Mouse (Mus musculus) adrenal gland, adult 8-10 months (tissue): ENCODE measurements around the gene Gimap9. TPM values are rescaled to one million over a fixed set of nuclear protein-coding genes. Genes with fewer than 3 reads are reported as not detected.

Experiments
- DNase-seq: peaks from one replicate; pipeline ENCODE4 v3.0.0; 2022
- total RNA-seq, 4 experiments: library from RNA; stranded (reverse); gene quantifications; 2 replicates each; pipeline ENCODE4 v1.2.4; 2022

Gimap9 gene
- total RNA-seq, 4 experiments from 2014 or later, result 6.9 to 8.3 (median 7.0) TPM

GRCm38 (mm10) chr6:48696830-48697554, 21.1 kb downstream of the Gimap9 start:
- no peak for DNase-seq

DNA sequence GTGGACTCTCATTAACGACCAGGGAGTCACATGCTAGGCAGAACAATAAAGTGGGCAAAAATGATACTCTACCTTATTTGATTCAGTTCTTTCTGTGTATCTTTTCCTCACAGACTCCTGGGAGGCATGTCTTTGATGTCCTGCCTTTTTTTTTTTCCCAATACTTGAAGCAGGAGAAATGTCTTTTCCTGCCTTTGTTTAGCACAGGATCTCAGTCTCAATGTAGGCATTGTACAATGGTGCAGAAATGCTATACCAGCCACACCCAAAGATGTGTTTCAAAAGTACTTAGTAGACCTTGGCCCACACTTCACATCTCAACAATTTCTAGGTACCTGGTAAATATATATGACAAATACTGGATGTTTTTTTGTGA, 21.6 kb downstream of the Gimap9 start:
- no peak for DNase-seq

DNA sequence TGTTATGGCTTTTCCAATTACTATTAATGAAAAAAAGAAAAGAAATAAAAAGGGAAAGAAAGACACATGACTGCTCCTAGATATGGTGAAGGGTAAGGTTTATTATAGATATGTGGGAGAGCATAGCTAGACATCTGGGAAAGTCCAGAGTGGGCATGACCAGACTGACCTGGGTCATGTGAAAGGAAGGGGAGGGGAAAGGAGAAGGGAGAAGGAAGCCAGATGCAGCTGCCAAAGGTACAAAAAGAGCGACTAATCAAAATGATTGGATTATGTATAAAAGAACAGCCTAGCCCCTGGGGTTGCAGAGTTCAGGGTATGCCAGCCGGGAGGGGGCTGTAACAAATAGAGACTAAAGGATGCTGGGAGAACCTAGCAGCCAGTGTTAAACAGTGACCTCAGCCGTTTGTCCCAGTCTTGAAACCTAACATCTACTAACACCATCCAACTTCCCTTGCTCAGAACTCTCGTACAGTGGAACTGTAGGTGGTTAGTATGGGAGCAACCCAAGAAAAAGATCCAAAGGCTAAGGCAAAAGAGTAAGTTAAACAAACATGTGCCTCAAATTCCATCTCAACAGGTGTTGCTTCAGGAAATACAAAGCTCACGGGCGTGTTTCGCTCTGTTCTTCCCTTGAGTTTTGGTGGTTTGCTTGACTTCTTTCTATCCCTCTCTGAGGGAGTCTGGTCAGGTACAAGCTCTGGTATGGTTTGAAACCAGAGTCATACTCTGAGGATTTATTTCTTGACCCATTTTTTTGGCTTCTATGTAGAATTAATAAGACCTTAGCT, 22.3 kb downstream of the Gimap9 start:
- DNase-seq, result no peak

GRCm38 (mm10) chr6:48698888-48699287, 23.0 kb downstream of the Gimap9 start:
- DNase-seq, result no peak

DNA sequence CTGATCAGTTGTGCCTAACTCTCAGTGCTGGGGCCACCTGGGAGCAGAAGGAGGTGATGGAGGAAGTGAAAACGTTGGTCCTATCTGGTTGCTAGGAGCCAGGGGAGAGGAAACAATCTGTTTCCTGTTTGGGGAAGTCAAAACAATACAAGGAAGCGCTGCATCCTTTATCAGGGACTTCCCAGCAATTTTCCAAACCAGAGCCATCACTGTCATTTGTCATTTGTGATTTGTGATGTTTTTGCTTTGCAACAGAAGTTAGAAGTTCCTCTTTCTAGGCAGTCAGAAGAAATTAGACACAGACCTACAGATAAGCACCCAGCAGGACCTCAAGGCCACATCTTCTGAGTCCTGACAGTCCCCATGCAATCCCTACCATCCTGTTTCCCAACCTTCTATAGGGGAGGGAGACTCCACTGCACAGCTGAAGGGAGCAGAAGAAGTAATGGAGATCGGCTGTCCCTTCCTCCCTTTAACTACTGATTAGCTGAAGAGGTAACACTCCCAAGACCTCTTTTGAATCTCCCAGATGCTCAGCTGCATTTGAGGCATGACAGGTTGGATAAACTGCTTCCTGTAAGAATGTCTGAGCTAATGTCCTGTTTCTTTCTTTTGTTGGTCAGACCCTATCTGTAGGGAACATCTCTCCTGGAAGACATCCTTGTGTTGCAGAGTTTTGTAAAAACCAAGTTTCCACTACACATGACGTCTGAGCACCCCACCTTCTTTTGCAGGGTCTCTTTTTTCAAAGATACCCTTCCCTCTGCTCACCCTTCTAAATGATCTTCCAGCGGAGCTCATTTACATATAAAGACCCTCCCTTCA, 24.5 kb downstream of the Gimap9 start:
- DNase-seq, result no peak

GRCm38 (mm10) chr6:48702146-48702545, 26.2 kb downstream of the Gimap9 start:
- DNase-seq, result no peak

DNA sequence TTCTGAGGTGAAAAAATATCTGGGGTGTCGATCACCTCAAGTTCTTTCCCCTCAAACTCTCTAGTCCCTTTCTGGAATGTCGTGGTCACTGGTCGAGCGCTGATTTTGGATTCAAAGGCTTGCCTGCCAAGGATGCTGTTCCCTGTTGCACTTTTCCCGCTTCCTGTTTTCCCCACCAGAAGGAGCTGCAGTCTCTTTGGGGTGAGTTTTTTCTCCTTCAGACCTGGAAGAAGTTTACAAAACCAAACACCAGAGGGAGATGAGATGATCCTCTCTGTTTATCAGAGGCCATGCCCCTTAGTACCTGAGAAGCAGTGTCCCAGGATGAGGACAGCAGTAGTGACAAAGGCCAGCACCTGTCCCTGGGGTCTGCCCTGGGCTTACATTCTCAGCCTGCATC, 26.7 kb downstream of the Gimap9 start:
- no peak for DNase-seq

- no peak for DNase-seq
Observed at GRCm38 (mm10) chr6:48704146-48704545, 28.2 kb downstream of the Gimap9 start.

- no peak for DNase-seq
Observed at GRCm38 (mm10) chr6:48706130-48706529, 30.2 kb downstream of the Gimap9 start.

DNA sequence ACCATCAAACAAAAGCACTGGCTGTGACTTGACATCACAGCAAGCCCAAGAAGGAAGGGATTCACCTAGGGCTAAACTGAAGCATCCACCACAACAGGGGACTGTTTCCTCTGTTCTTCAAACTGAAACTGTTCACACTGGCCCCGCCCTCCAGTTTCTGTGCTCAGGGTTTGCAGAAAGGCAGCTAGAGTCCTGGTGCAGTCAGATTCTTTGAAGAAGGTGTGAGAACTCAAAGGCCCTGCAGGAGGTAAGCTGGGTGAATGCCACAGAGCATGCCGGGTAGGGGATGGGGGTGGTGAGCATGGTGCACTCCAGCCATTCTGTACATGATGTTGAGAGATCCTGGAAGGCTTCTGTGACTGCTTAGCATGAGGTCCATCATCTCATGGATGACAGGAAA, 42.5 kb downstream of the Gimap9 start, which contains the start of the genes Gm28053 and Gimap7:
TSS of gene Gm28053 (plus strand) at position 153 of the 400 bp plus-strand sequence.
TSS of gene Gimap7 (plus strand) at position 167 of the 400 bp plus-strand sequence.
- no peak for DNase-seq

- no peak for DNase-seq
Observed at GRCm38 (mm10) chr6:48720326-48720725, 44.4 kb downstream of the Gimap9 start.

DNA sequence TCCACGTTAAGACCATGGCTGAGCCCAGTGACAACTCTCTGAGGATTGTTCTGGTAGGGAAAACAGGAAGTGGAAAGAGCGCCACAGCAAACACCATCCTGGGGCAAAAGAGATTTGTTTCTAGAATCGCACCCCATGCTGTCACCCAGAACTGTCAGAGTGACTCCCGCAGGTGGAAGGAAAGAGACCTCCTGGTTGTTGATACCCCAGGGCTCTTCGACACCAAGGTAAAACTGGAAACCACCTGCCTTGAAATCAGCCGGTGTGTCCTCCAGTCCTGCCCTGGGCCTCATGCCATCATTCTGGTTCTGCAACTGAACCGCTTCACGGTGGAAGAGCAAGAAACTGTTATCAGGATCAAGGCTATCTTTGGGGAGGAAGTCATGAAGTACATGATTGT, 47.5 kb downstream of the Gimap9 start:
- no peak for DNase-seq

DNA sequence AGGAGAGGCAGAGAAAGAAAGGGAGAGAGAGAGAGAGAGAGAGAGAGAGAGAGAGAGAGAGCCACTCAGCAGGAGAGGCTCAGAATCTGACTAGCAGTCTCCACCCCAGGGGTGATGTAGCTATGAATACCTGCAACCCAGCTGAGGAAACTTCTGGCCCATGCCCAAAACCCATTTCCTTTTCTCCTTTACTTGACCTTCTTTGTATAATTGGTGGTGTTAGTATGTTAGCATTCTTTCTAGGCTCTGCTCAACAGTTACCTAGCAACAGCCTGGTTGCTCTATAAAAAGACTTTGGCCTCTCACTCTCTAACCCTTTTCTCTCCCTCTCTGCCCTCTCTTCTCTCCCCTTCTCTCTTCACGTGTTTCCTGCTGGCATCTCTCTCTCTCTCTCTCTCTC, 49.5 kb downstream of the Gimap9 start:
- peak; percentile 42 for DNase-seq

- DNase-seq, result no peak
Observed at GRCm38 (mm10) chr6:48727761-48728160, 51.8 kb downstream of the Gimap9 start.

Other genes with a start within 250 kb of the Gimap9 start
- 10 to 100 TPM; 56.7 to 68.0 (median 60.6) TPM for gene Zfp467, start 230.3 kb upstream of the Gimap9 start, total RNA-seq
- 1 to 10 TPM; 2.7 to 9.7 (median 5.6) TPM for gene Sspo, start 227.9 kb upstream of the Gimap9 start, total RNA-seq
- gene Atp6v0e2, start 138.5 kb upstream of the Gimap9 start, total RNA-seq, result 100 to 1,000 TPM; 100 to 130 (median 113) TPM
- 10 to 100 TPM; 45.6 to 49.5 (median 49.1) TPM for gene Lrrc61, start 121.3 kb upstream of the Gimap9 start, total RNA-seq
- gene Rarres2, start 103.3 kb upstream of the Gimap9 start, total RNA-seq, result 100 to 1,000 TPM in 1 of 4 experiments, 10 to 100 TPM in 3; 68.8 to 138 (median 88.5) TPM
- not detected for gene Gm45021, start 86.5 kb upstream of the Gimap9 start, total RNA-seq
- 10 to 100 TPM; 59.1 to 84.5 (median 79.5) TPM for gene Repin1, start 82.2 kb upstream of the Gimap9 start, total RNA-seq
- gene Gm44965, start 82.2 kb upstream of the Gimap9 start, total RNA-seq, result 1 to 10 TPM in 3 of 4 experiments, not detected in 1; 1.8 to 7.7 (median 2.6) TPM
- 10 to 100 TPM; 10.8 to 14.9 (median 13.4) TPM for gene Zfp775, start 74.1 kb upstream of the Gimap9 start, total RNA-seq
- 1 to 10 TPM; 1.9 to 6.3 (median 4.1) TPM for gene AI854703, start 49.4 kb upstream of the Gimap9 start, total RNA-seq
- 10 to 100 TPM in 2 of 4 experiments, 1 to 10 TPM in 2; 9.1 to 15.2 (median 11.7) TPM for gene Gimap8, start 28.9 kb upstream of the Gimap9 start, total RNA-seq
- 10 to 100 TPM; 29.1 to 56.5 (median 49.4) TPM for gene Gimap4, start 8.4 kb downstream of the Gimap9 start, total RNA-seq
- gene Gimap6, start 32.1 kb downstream of the Gimap9 start, total RNA-seq, result 10 to 100 TPM; 53.5 to 89.6 (median 66.6) TPM
- gene Gm28053, start 42.5 kb downstream of the Gimap9 start, total RNA-seq, result 1 to 10 TPM; 1.9 to 6.3 (median 3.6) TPM
- gene Gimap7, start 42.5 kb downstream of the Gimap9 start, total RNA-seq, result under 1 TPM in 3 of 4 experiments, not detected in 1; 0.28 to 0.83 (median 0.52) TPM
- 10 to 100 TPM in 3 of 4 experiments, 1 to 10 TPM in 1; 7.4 to 18.7 (median 11.0) TPM for gene Gimap1, start 62.9 kb downstream of the Gimap9 start, total RNA-seq
- gene Gimap5, start 70.1 kb downstream of the Gimap9 start, total RNA-seq, result 10 to 100 TPM; 13.9 to 22.5 (median 16.9) TPM
- gene Gimap3, start 94.7 kb downstream of the Gimap9 start, total RNA-seq, result 10 to 100 TPM in 3 of 4 experiments, 1 to 10 TPM in 1; 9.6 to 18.3 (median 13.7) TPM
- 100 to 1,000 TPM; 404 to 478 (median 432) TPM for gene Tmem176a, start 164.8 kb downstream of the Gimap9 start, total RNA-seq
- 100 to 1,000 TPM; 722 to 872 (median 775) TPM for gene Tmem176b, start 165.4 kb downstream of the Gimap9 start, total RNA-seq
- not detected for gene Aoc1, start 196.8 kb downstream of the Gimap9 start, total RNA-seq